Mouse (Mus musculus) frontal cortex, postnatal 25 days (tissue): ENCODE measurements around the gene Slc24a2.

Experiments used
- DNase-seq, 2 experiments: peaks; one replicate each; pipeline ENCODE4 v3.0.0; 2022; ENCODE audit warnings: low spot score in 2 of 2

Gene Slc24a2

DNA sequence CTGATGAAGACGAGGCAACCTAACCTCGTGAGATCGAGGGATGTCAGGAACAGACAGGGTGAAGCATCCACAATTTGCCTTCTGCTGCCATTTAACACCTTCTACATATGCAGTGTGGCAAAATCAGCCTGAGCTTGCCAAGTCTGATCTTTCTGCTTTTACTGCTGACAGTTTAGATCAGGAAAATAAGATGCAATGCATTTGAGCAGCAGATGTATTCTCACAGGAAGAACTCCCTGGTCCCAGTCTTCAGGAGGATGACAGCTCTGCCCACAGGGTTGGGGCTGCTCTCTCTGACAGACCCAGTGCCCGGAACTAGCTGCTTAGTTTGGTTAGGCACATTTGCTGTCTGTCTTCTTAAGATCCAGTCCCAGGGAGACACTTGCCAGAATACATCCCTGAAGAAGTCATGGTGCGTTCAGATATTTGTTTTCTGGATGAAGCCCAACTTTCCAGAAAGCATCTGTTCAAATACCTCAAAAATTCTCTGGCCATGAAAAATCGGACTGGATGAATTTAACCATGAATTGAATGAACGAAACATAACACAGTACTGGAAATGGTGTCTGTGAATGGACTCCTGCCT lies 188.8 kb downstream of the Slc24a2 start:
- no peak for DNase-seq

DNA sequence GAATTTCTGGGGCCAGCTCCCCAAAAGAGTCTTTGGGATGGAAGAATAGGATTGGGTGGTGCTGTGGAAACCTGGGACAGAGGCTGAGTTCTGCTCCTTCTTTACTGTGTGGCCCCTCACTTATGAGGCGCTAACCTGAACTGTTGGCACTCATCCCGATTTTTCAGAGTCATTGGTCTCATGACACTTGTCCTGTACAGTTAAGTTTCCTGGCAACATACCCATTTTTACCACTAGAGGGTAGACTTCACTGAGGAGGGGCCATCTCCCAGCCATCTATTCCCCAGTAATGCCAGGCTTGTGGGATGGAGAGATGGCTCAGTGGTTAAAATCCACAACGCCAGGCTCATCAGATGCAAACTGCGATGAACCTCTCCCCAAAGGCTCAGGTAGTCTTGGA lies 192.7 kb downstream of the Slc24a2 start:
- no peak for DNase-seq

DNA sequence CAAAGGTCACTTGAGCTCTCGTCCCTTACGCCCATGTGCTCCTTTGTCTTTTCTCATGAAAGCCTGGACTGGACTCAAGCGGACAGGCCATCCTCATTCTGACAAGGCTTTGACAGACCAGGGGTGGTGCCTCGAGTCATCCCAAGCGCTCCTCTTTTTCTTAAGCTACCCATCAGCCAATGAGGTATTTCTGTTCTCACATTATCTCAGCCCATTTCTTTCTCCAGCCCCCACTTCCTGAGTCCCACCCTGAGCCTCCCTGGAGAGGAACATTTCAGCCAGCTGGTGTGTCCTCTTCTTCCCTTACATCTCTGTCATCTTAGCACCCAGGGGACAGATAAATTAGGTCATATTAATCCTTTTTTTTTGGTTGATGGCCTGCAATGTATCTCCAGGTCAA lies 193.8 kb downstream of the Slc24a2 start:
- DNase-seq: no peak

DNA sequence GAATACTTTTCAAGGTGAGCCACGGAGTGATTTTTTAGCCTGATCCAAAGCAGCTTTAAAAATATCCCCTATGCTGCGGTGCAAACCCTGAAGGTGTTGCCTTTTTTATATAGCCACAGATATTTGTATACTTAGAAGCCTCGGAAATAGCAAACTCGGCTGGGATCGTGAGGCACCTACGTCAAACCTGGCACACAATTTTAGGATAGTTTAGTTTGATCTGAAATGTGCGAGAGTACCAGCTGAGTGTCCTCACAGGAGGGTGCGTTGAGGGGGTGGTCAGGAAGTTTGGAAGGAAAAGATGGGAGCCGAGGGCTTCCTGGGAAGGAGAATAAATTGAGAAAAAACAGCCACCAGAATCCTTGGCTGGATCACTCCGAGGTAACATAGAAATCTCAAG lies 194.6 kb downstream of the Slc24a2 start:
- peak in 1 of 2 experiments; percentile 24 for DNase-seq

DNA sequence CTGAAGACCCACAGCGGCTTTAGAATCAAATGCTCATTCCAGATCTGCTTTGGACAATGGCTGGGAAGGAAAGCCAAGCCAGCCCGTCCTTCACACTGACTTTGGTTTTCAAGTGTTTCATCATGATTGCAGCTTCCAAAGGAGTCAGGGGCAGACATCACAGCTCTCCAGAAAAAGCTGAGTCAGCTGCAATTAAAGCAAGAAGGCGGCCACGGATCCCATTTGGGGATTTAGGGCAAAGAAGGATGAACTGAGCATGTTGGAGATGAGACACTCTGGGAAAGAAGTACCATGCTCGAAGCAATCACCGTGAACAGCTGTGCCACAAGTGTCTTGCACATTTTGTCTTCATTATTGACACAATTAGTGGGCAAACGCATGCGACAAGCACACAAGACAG lies 197.6 kb downstream of the Slc24a2 start:
- DNase-seq: no peak

DNA sequence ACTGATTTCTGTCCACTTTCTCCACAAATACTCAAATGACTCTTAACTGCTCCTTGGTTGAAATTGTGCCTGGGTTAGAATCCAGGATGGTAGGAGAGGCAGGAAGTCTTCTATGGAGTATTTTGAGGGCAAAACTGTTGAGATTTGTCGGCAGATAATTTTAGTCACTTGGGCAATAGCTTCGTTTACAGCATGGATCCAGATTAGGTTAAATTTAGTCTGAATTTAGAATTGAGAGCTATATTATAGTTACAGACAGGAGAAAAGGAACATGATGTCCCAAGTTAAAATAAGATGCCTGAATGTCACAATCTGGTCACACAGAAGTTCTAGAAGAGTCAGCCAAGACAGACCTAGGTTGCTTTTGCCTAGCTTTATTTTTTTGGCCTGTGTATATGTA lies 199.2 kb downstream of the Slc24a2 start:
- DNase-seq: no peak

DNA sequence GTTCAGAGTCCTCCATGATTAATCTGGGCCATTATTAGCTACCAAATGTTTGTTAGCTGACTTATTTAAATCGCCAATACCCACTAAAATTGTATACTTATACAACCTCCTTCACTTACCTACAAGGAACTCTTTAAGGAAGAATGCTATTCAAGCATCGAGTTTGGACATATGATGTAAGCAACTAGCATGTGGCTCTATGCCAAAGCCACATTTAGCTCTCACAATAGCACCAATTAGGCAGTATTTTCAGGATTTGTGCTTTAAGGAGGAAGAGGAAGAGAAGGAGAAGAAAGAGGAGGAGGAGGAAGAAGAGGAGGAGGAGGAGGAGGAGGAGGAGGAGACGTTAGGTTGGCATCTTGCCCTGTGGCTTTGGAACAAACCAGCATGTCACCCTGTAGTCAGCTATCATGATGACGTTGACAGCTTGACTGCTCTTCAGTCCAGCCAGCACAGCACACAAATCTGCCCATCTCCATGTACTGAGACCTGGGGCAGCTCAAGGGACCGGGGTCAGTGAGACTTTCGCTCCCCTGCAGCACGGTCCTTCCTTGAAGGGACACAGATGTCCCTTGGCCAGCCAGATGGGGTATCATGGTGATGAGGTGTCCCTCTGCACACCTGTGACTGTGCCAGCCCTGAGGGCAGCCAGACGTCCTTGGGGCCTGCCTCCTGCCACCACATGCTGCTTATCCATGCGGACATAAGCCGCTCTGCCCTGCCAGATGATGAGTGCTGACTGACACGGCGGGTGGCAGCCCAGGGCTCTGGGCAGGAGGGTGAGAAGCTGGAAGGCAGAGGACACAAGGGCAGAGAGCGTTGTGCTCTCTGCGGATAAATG lies 203.7 kb downstream of the Slc24a2 start:
- DNase-seq: no peak

DNA sequence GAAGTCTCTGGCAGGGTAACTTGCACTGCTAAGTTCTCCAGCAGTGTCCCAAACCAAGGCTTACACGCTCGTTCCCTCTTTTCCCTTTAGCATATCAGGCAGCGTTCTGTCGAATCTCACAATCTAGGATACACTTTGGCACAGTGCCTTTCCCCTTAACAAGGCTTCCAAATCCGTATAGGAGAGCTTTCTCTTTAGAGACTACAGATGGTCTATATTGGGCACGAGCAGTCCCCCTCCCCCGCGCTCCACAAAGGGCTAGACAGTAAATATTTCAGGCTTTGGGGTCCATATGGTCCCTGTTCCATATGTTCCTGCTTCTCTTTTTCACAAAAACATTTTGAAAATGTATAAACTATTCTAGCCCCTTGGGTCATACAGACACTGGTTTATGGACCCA lies 205.7 kb downstream of the Slc24a2 start:
- DNase-seq: no peak

DNA sequence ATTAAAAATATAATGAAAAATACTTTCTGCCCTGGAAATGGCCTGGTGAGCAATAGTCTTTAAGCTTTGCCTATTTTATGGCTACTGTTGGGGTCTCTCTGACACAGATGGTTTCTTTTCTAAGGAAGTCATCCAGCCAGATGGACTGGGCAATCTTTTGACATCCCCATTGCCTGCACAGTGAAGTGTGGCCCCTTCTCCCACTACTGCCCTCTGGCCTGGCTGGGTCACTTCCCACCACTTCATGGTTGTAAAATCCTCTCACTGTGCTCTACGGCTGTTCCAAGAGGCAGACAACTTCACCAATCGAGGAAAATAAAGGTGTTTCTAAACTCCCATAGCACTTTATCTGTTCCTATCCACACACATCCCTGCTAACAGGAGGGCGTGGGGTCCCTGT lies 208.7 kb downstream of the Slc24a2 start:
- DNase-seq: no peak

DNA sequence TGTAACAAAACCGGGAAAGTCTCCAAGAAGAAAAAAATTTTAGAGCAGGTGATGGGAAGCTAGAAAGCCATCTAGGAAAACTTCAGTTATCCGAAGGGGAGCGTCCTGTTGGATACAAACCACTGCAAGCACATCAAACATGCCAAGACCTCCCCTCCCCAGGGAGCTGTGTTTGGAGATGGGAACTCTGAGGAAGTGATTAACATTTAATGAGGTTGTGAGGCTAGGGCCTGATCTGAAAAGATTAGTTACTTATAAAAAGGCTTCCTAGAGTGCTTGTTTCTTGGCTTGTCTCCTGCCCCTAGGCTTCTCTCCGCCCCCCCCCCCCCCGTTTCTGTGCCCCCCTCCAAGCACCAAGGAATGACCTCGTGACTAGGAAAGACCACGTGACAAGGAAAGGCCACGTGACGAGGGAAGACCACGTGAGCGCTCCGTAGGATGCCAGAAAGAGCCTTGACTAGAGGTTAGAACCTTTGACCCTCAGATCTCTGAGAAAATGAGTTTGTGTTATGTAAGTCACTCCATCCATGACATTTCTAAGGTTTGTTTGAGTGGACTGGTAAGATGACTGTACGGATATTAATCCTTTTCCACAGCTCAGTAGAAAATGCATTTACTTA lies 210.7 kb downstream of the Slc24a2 start:
- no peak for DNase-seq

DNA sequence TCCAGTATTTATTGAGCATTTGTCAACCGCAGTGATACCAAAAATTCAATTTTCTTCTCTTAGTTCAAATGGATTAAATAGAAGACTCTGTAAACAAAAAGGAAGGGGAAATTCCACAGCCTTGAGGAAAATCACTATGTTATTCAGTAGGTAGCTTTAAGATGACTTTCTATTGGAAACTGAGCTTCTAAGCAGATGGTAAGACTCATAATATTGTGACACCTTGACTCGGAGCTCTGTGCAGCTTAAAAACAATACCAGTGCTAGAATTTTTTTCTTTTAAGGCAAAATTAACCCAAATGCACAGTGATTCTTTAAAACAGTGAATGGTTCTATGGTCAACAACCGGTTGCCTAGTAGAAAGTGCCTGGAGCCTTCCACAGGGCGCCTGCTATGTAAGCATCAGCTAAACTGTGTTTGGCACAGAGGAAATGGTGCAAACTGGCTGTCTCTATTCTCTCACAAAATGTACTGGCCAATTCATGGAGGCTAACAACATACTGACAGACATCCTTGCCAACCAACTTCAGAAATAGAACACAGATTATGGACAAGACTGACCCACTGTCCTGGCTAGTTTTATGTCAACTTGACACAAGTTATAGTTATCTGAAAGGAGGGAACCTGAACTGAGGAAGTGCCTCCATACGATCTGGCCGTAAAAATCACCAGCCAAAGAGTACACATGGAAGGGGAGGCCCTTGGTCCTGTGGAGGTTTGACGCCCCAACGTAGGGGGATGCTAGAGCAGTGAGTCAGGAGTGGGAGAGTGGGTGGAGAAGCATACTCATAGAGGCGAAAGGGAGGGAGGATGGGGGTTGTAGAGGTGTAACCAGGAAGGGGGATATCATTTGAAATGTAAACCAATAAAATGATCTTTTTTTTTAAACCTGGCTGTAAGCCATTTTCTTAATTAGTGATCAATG lies 211.9 kb downstream of the Slc24a2 start:
- DNase-seq: no peak

DNA sequence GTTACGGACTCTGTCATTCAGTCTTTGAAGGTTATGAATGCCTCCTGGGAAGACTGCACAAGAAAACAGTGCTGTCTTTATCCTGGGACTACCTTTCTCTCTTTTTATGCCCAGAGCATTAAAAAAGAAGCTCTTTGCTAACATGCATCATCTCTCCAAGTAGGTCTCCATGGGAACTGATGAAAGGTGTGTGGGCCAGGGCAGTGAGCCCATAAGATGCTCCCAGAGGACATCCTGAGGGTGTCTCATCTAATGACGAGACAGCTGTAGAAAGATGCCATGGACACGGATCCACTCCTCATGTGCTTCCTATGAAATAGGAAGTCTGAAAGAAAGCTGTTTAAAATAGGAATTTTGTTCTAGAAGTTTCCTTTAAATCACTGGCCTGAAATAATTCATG lies 212.8 kb downstream of the Slc24a2 start:
- DNase-seq: no peak

DNA sequence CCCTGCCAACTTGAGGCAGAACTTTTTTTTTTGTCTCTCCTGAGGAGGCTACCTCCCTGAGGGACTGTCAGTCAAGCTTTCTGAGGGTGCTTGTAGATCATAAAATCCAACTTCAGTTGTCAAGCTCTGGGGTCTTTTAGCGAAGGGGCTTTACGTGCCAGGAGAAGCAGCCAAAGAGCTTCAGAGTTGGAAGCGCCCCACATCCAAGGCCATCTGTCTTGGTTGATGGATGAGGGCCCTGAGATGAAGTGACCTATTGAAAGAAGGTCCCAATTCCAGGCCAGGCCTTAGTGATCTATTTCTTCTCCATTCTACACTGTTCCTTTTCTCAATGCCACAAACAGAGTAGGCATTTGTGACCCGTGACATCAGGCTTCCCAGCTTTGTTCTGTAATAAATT lies 214.5 kb downstream of the Slc24a2 start:
- no peak for DNase-seq

DNA sequence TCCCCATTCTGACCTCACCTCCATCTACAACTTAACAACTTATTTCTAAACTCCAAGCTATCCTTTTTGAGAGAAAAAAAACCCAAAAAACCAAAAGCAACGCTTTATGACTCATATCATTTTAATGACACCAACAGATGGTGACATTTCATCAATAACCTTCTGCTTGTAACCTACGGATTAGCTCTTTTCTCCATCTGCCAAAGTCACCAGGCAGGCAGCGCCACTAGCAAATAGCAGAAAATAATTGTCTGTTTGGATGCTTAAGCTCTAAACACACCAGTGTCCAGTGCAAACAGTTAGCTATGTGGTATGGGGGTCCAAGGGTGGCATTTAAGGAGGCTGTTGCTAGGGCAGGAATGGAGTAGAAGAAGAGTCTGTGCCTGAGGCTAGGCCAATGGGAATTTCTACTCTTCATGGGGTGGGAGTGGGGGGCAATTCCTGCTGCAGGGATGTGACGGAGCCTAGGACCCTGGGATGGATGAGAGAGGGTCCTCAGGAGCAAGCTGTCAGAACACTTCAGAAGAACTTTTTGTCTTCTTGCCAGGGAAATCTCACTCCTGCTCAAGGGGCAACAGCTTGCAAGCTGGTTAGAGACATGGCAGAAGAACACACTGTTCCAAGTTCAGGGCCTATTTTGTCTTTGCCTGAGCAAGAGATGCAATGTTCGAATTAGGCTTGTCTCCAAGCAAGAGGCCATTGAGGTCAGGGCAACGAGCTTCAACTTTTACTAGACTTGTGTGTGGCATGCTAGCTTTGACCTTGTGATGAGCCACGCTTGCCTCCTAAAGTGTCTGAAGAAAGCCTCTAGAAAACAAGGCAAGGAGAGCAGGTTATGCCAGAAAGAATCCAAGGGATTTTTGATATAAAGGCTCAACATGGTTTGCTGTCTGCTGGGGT lies 216.3 kb downstream of the Slc24a2 start:
- DNase-seq: no peak

DNA sequence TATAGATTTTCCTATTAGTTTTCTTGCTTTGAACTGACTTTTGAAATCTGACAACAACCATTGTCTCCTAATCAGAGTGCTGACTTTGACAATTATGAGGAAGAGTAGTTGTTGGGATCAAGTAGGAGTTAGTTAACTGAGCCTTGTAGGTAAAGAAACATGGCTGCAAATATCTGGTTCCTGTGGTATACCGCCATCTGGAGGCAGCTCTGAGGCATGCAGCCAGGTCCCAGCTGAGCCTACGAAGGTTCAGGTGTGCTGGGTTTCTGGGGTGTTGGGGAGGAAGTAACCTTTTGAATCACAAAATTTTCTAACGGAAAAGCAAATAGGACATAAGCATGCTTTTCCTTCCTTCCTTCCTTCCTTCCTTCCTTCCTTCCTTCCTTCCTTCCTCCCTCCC lies 237.8 kb downstream of the Slc24a2 start:
- no peak for DNase-seq

DNA sequence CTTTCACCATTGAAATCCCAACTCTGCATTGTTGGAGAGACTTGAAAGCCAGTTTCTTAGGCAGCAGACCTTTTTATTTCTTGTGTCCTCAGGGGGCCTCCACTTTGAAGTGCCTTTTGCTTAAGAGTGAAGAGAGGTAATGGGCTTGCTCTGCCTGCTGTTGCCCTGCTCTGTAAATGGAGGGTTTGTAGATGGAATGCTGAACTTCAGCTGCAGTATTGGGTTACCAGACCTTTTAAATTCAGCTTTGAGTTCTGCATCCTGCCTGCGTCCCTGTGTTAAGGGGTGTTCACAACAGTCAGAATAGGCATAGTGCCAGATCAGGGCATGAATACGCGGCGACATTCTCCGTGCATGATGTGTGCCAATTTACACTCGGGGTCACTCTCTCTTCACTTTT lies 241.0 kb downstream of the Slc24a2 start:
- DNase-seq: no peak

DNA sequence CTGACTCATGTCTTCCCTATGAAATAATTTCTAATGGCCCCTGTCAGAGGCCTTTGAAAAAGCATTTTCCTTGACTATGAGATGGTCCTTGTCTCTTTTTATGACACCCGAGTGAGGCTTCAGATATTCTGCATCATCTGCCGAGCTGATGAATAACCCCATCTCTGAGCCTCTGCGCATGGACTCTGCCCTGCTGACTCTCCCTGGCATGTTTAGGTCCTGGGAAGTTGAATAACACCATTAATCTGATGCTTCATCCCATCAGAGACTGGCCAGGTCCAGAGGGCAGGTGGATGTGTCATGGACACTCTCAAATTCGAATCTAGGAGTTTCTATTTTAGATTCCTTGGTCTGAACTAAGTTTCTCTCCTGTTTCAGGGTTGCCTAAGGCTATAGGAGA lies 242.4 kb downstream of the Slc24a2 start:
- DNase-seq: no peak

DNA sequence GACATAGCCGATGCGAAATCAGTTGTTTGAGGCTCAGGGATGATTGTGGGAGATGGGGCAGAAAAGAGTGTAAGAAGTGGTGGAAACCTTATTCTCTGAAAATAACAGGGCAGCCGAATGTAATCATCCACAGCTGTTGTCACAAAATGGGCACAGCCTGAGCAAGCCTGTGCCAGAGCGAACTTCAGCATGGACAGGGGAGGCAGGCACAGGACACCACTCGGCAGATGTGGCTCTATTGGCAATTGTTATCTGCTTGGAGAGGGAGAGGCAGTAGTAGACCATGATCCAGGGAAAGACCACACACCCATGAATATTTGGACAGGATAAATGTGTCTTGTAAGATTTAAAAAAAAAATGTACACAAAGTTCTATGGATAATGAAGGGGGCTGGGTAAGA lies 253.0 kb downstream of the Slc24a2 start:
- no peak for DNase-seq

DNA sequence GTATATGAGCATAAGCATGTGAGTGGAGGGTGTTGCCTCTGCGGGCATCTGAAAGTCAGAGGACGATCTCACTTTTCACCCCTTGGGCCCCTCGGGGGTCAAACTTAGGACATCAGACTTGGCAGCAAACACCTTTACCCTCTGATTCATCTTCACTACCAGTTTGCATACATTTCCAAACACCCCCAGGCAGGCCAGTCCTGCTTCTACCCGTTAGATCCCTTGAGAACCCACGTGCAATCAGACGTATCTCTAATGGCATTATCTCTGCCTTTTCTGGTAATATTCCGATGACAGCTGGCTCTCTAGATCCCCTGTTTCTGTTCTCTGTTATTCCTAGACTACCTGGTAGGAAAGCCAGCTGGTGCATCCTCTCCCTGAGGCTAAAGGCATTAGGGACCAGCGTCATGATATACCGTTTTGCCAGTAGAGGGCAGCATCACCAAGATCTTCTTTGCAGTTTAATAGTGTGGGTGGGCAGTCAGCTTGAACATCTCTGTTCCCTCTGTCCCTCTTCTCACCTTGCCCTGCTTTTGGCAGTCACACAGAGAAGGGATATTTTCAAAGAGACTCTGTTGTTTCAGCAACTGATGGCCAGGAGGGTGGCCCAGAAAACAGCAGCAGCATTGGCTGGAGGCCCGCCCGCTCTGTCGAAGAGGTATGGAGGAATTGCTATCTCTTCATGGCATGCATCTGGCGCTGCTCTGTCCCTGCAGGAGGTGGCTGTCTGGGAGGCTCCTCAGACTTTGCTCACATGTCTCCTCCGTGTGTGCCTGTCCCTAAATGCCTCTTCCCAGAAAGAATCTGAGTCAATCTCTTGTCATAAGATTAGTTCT lies 272.5 kb downstream of the Slc24a2 start:
- peak; percentile 37 to 64 for DNase-seq

DNA sequence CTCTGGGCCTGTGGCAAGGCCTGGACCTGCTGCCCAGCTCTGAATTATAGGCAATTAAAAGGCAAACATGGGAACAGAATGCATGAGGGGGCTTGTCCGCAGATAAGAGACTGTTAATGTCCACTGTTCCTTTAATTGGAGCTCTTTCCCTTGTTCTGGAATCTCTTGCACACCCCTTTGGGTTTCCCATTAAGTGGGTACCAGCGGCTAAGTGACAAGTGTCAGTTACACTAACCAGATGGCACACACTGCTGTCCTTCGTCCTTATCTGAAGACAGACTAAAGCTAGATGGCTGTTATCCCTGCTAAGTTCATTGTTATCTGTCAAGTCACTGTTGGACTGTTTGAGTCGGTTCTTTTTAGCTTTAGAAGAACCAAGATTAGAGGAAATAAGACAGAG lies 274.8 kb downstream of the Slc24a2 start:
- DNase-seq: no peak
